Mouse (Mus musculus): Measurements from ENCODE around the gene Dync2li1. TPM values are rescaled to one million over a fixed set of nuclear protein-coding genes. Genes with fewer than 3 reads are reported as not detected.
A peak's percentile ranks its signal among the peaks of the same experiment; 100 is the strongest.

The Dync2li1 gene
- polyA plus RNA-seq, 1 experiment from 2014 or later: 39.9 TPM

GRCm38 (mm10) chr17:84696537-84696936, 70.2 kb downstream of the Dync2li1 start:
- no peak for ATAC-seq (ENCODE audit: insufficient number of reproducible peaks, insufficient read depth, low FRiP score, low read depth)
- H3K4me3 ChIP-seq (ENCODE audit: low read depth, low read length): no peak overlapping the region

GRCm38 (mm10) chr17:84698727-84699126, 72.4 kb downstream of the Dync2li1 start:
- WGBS: 31% methylated on average over 5 of the region's 5 CpGs
- H3K4me1 ChIP-seq (ENCODE audit: control insufficient read depth, insufficient read depth, low read length): peaks cover 2% of the 10 kb centered on the region; the same call in 1 of the 2 replicates
- H3K27ac ChIP-seq (ENCODE audit: low read length): no peak overlapping the region
- H3K9me3 ChIP-seq (ENCODE audit: control insufficient read depth, low read depth, low read length): no peaks in the 10 kb centered on the region
- H3K4me3 ChIP-seq (ENCODE audit: low read depth, low read length): no peak overlapping the region
- no peaks in the 10 kb centered on the region for H3K27me3 ChIP-seq (ENCODE audit: control insufficient read depth, insufficient read depth, low read length)
- no peak overlapping the region for H3K4me2 ChIP-seq (replicated peaks; ENCODE audit: low read depth, low read length)
- peak; percentile 46; the same call in 1 of the 2 replicates for ATAC-seq (ENCODE audit: insufficient number of reproducible peaks, insufficient read depth, low FRiP score, low read depth)
- H3K9ac ChIP-seq (replicated peaks; ENCODE audit: low read depth, low read length): no peak overlapping the region
- no peaks in the 10 kb centered on the region; the same call in 1 of the 2 replicates for H3K36me3 ChIP-seq (ENCODE audit: control insufficient read depth, insufficient read depth, low read length)

More at GRCm38 (mm10) chr17:84696537-84696936, 70.2 kb downstream of the Dync2li1 start:
- no peak overlapping the region for H3K4me2 ChIP-seq (replicated peaks; ENCODE audit: low read depth, low read length)
- no peaks in the 10 kb centered on the region for H3K27me3 ChIP-seq (ENCODE audit: control insufficient read depth, insufficient read depth, low read length)
- H3K27ac ChIP-seq (ENCODE audit: low read length): no peak overlapping the region
- no peaks in the 10 kb centered on the region for H3K36me3 ChIP-seq (ENCODE audit: control insufficient read depth, insufficient read depth, low read length)
- no peak overlapping the region for H3K9ac ChIP-seq (replicated peaks; ENCODE audit: low read depth, low read length)
- no peaks in the 10 kb centered on the region for H3K9me3 ChIP-seq (ENCODE audit: control insufficient read depth, low read depth, low read length)
- WGBS: 70% methylated on average over 6 of the region's 6 CpGs
- H3K4me1 ChIP-seq (ENCODE audit: control insufficient read depth, insufficient read depth, low read length): no peaks in the 10 kb centered on the region

Other genes starting within 250 kb of the Dync2li1 start
- gene Thada, start 160.3 kb upstream of the Dync2li1 start, polyA plus RNA-seq (2014; fragmentation: Nextera tagmentation; extraction: Ambion mirVana): 14.6 and 15.9 TPM in 2 replicates
- gene Plekhh2, start 114.6 kb upstream of the Dync2li1 start, polyA plus RNA-seq (2014; fragmentation: Nextera tagmentation; extraction: Ambion mirVana): 16.2 and 18.1 TPM in 2 replicates
- gene Abcg8, start 49.8 kb downstream of the Dync2li1 start, polyA plus RNA-seq (2014; fragmentation: Nextera tagmentation; extraction: Ambion mirVana): 0.20 TPM in 1 of 2 replicates, not detected in the other
- gene Abcg5, start 56.5 kb downstream of the Dync2li1 start, polyA plus RNA-seq (2014; fragmentation: Nextera tagmentation; extraction: Ambion mirVana): 0.94 and 1.8 TPM in 2 replicates
- 49.0 and 51.4 TPM in 2 replicates for gene Lrpprc, start 164.3 kb downstream of the Dync2li1 start, polyA plus RNA-seq (2014; fragmentation: Nextera tagmentation; extraction: Ambion mirVana)

Data from stomach, embryonic 14.5 days (tissue).